Mouse (Mus musculus): ENCODE results near the gene Gm5615. TPM values are rescaled to one million over a fixed set of nuclear protein-coding genes. Genes with fewer than 3 reads are reported as not detected.

Gene Gm5615
- polyA plus RNA-seq (2014; fragmentation: Illumina TruSeq; extraction: RNeasy Lipid Tissue Mini Kit (QIAGEN cat#74804); ENCODE audit: low replicate concordance) = not detected

DNA sequence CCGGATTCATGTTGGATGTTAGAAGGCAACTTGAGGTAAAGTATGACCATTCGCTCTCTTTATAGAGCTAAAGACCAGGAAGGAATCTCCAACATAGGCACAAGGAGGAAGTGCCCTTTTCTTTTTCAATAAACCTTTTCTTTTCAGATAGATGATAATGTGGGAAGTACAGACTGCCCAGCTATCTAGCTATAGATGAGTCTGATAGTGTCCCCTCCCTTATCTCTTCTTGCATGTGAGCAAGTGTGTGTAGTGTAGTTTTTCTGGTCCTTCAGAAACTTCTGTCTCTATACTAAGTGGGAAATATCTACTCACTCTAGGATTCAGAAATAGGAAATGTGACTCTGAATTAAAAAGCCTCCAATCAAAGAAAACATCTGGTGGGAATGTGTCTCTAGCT is at the start of gene Gm5615:
Gene Gm5615, minus strand, starts transcription at position 101 of the 400 bp plus-strand sequence.

GRCm38 (mm10) chr9:36582535-36582934 is 40.8 kb upstream of the Gm5615 start, which contains the start of gene Gm17689:
Gene Gm17689 (minus strand): TSS chr9:36582635.

Other genes starting within 250 kb of the Gm5615 start
- not detected for gene Gm7257, start 110.1 kb downstream of the Gm5615 start, polyA plus RNA-seq (2014; fragmentation: Illumina TruSeq; extraction: RNeasy Lipid Tissue Mini Kit (QIAGEN cat#74804); ENCODE audit: low replicate concordance)
- not detected for gene Gm9513, start 66.3 kb downstream of the Gm5615 start, polyA plus RNA-seq (2014; fragmentation: Illumina TruSeq; extraction: RNeasy Lipid Tissue Mini Kit (QIAGEN cat#74804); ENCODE audit: low replicate concordance)
- gene Gm17689, start 40.7 kb upstream of the Gm5615 start, polyA plus RNA-seq (2014; fragmentation: Illumina TruSeq; extraction: RNeasy Lipid Tissue Mini Kit (QIAGEN cat#74804); ENCODE audit: low replicate concordance) = not detected
- gene A630095E13Rik, start 101.4 kb upstream of the Gm5615 start, polyA plus RNA-seq (2014; fragmentation: Illumina TruSeq; extraction: RNeasy Lipid Tissue Mini Kit (QIAGEN cat#74804); ENCODE audit: low replicate concordance) = not detected
- not detected for gene Acrv1, start 151.3 kb upstream of the Gm5615 start, polyA plus RNA-seq (2014; fragmentation: Illumina TruSeq; extraction: RNeasy Lipid Tissue Mini Kit (QIAGEN cat#74804); ENCODE audit: low replicate concordance)
- 23.4 TPM for gene Chek1, start 185.1 kb upstream of the Gm5615 start, polyA plus RNA-seq (2014; fragmentation: Illumina TruSeq; extraction: RNeasy Lipid Tissue Mini Kit (QIAGEN cat#74804); ENCODE audit: low replicate concordance)
- gene Stt3a, start 225.7 kb upstream of the Gm5615 start, polyA plus RNA-seq (2014; fragmentation: Illumina TruSeq; extraction: RNeasy Lipid Tissue Mini Kit (QIAGEN cat#74804); ENCODE audit: low replicate concordance) = 277 TPM

Measured in small intestine, adult 10 weeks (tissue).